Mouse (Mus musculus): ENCODE measurements around the gene Flad1. TPM values are rescaled to one million over a fixed set of nuclear protein-coding genes. Genes with fewer than 3 reads are reported as not detected.

Flad1 gene
- polyA plus RNA-seq, 1 experiment = not detected

DNA sequence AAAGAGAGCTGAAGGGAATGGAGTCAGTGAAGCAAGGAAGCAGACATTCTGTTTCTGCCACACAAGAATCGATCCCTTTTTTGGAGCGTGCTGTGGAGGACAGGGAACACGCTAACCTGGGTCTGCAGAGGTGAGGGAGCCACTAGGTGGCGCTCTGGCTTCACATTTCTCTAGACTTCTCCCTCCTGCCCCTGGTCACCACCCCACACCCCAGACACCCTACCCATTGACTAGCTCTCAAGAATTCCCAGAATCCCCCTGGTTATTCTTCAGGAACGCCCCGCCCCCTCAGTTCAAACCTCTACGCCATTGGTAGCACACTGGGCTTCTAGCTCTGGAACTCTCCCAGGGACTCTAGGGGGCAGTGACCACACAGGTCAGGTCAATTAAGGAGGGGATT is 37.9 kb upstream of the Flad1 start:
- 27% methylated on average over 7 of the region's 7 CpGs for WGBS
- Histone ChIP-seq H3K27ac (ENCODE audit: insufficient read depth, low read depth, low read length) (no peak overlapping the region), H3K4me3 (ENCODE audit: insufficient read depth, low read depth, low read length) (no peak overlapping the region), H3K4me1 (ENCODE audit: control insufficient read depth, insufficient read depth, low read length) (peaks cover 8% of the 10 kb centered on the region)
- TF ChIP-seq CTCF (IDR thresholded peaks at IDR 0.05; ENCODE audit: insufficient read depth, low read depth, low read length) (peak; percentile 67; the same call in 1 of the 2 replicates), POLR2A (IDR thresholded peaks at IDR 0.05; ENCODE audit: insufficient read depth, low read depth, low read length) (no peak)

DNA sequence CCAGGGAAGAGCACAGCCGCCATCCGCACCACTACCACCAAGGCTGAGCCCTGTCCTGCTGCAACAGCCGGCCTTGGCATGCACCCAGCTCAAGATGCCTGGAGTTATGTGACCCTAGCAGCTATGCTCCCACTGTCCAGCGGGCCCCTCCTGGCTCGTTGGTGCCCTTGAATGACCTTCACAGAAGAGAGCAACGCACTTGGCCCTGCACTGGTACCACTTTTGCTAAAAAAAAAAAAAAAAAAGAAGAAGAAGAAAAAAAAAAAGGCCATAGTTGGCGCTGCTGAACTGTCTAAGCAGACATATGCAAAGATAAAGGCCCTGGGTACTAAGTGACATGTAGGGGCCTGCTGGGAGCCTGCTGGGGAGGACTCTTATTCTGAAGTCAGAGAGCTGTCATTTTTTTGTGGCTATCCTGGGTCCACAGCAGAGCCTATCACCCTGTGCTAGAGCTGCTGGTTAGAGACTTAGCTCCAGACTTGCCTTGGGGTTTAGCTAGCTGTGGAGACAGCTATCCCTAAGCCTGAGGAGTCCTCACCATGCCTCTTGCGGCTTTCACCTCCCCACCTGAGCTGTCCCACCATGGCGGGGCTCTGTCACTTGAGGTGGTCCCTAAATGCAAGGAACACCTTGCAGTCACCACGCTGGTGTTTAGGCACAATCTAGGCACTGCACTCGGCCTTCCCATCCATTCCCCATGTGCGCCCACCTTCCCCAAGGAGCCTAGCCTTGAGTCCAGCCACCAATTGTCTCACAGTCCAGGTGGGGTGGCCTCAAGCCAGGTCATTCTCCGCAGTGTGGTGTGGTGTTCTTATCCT is 37.3 kb upstream of the Flad1 start:
- H3K4me1 ChIP-seq (ENCODE audit: control insufficient read depth, insufficient read depth, low read length) = peaks cover 8% of the 10 kb centered on the region
- H3K4me3 ChIP-seq (ENCODE audit: insufficient read depth, low read depth, low read length) = no peak overlapping the region
- H3K27ac ChIP-seq (ENCODE audit: insufficient read depth, low read depth, low read length) = no peak overlapping the region
- 67% methylated on average over 13 of the region's 13 CpGs for WGBS
- no peak for TF ChIP-seq POLR2A (IDR thresholded peaks at IDR 0.05; ENCODE audit: insufficient read depth, low read depth, low read length)
- TF ChIP-seq CTCF (IDR thresholded peaks at IDR 0.05; ENCODE audit: insufficient read depth, low read depth, low read length) = no peak

DNA sequence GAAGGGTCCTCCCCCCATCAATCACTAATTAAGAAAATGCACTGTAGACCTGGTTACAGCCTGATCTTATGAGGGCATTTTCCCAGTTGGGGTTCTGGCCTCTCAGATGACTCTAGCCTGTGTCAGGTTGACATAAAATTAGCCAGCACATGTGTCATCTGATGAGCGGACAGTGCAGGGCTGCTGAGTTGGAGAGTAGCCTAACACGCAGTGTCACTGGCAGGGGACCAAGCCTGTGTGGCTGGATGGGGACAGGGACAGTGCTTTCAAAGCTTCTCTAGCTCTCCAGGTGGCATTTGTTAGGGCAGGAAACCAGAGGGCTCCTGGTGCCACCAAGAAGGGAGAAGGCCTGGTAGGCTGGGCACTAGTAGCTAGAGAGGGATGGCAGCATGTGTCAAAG is 29.0 kb upstream of the Flad1 start:
- peaks cover 17% of the 10 kb centered on the region for H3K4me1 ChIP-seq (ENCODE audit: control insufficient read depth, insufficient read depth, low read length)
- no peak overlapping the region for H3K27ac ChIP-seq (ENCODE audit: insufficient read depth, low read depth, low read length)
- 91% methylated on average over 2 of the region's 2 CpGs for WGBS
- no peak for TF ChIP-seq CTCF (IDR thresholded peaks at IDR 0.05; ENCODE audit: insufficient read depth, low read depth, low read length)
- no peak for TF ChIP-seq POLR2A (IDR thresholded peaks at IDR 0.05; ENCODE audit: insufficient read depth, low read depth, low read length)
- H3K4me3 ChIP-seq (ENCODE audit: insufficient read depth, low read depth, low read length) = no peak overlapping the region

DNA sequence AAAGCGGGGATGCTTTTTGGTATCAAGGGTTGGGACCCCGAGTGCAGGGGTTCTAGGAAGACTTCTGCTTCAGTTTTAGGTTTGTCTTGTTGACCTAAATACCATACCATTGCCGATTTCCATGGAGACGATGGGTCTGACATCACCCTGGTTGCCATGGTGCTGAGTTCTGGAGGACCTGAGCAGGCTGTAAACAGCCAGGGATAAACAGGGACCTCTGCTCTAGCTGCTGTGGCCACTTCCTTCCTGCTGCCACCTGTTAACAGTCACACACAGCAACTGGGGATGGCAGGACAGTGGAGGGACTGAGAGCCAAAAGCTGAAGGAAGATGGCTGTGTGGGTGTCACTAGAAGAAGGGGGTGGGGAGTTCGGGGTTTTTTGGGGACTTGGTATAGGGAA is 25.6 kb upstream of the Flad1 start:
- peak overlapping the region; percentile 59 for H3K27ac ChIP-seq (ENCODE audit: insufficient read depth, low read depth, low read length)

DNA sequence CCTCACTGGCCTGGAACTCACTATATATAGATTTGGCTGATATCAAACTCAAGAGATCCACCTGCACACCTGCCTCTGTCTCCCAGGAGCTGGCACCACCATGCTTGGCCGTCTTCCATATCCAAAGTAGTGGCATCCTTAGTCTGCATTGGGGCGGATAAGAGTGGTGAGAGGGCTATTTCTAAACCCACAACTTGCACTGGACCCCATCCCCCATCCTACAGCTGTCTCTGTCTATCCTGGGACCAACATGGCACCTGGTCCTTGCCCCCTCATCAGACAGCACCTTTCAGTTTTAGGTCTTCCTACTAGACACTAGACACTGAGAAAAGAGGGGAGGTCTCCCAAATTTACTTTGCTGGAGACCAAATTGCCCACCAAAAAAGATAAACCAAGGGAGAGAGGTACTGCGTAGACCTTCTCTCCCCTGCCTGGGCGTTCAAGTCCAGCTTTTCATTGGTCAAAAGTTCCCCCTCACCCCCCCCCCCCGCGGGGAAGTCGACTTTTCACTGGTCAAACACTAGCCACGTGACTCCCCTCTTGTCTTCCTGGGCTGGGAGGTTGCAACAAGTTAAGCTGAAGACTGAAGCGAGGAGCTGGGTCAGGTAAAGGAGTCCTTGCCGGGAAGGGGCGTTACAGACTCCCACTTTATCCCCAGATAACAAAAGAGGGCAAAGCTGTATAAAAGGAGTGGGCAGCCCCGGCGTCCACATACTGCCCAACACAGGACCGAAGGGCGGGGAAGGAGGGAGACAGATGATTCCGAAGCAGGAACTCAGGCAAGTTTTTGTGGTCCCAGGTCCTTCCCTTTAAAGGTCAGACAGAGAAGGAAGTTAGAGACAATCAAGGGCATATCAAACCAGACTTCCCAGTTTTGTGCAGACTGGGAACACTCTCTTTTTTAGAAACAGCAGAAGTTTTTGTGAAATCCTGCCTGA is 24.8 kb upstream of the Flad1 start, which contains the start of gene Pbxip1:
TSS of gene Pbxip1 (plus strand) at position 531 of the 938 bp plus-strand sequence.
- H3K27ac ChIP-seq (ENCODE audit: insufficient read depth, low read depth, low read length) = peak within 1 kb of the TSS; percentile 59
- WGBS = 11% methylated on average over 16 of the region's 16 CpGs
- peak within 1 kb of the TSS; percentile 43 for H3K4me3 ChIP-seq (ENCODE audit: insufficient read depth, low read depth, low read length)
- H3K4me1 ChIP-seq (ENCODE audit: control insufficient read depth, insufficient read depth, low read length) = peaks cover 27% of the 10 kb centered on the region
- no peak for TF ChIP-seq POLR2A (IDR thresholded peaks at IDR 0.05; ENCODE audit: insufficient read depth, low read depth, low read length)
- no peak for TF ChIP-seq CTCF (IDR thresholded peaks at IDR 0.05; ENCODE audit: insufficient read depth, low read depth, low read length)

More for the DNA sequence above, 25.6 kb upstream of the Flad1 start:
- H3K4me1 ChIP-seq (ENCODE audit: control insufficient read depth, insufficient read depth, low read length) = peaks cover 24% of the 10 kb centered on the region
- H3K4me3 ChIP-seq (ENCODE audit: insufficient read depth, low read depth, low read length) = peak overlapping the region; percentile 13; the same call in 1 of the 2 replicates
- TF ChIP-seq CTCF (IDR thresholded peaks at IDR 0.05; ENCODE audit: insufficient read depth, low read depth, low read length) = no peak
- no peak for TF ChIP-seq POLR2A (IDR thresholded peaks at IDR 0.05; ENCODE audit: insufficient read depth, low read depth, low read length)
- WGBS = 13% methylated on average over 5 of the region's 5 CpGs

DNA sequence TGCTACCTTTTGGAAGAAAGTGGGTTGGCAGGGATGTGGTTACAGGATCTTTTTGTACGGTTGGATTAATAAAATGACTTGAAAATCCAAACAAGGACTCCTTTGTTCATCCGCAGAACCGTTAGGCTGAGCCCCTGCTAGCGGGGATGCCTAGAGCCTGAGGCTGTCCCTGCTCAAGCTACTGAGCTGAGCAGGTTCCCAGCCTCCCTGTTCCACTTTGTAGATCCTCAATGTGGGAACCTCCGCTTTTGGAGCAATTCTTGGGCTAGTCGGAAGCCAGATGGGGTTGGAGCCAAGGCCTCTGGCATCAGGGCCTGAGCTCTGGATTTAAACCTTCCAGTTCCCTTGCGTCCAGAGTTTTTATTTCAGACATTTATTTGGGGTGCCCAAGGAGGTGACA is 23.4 kb upstream of the Flad1 start:
- TF ChIP-seq POLR2A (IDR thresholded peaks at IDR 0.05; ENCODE audit: insufficient read depth, low read depth, low read length) (no peak), CTCF (IDR thresholded peaks at IDR 0.05; ENCODE audit: insufficient read depth, low read depth, low read length) (no peak)
- 43% methylated on average over 7 of the region's 7 CpGs for WGBS
- no peak overlapping the region for H3K4me3 ChIP-seq (ENCODE audit: insufficient read depth, low read depth, low read length)
- peaks cover 29% of the 10 kb centered on the region for H3K4me1 ChIP-seq (ENCODE audit: control insufficient read depth, insufficient read depth, low read length)
- H3K27ac ChIP-seq (ENCODE audit: insufficient read depth, low read depth, low read length) = no peak overlapping the region

DNA sequence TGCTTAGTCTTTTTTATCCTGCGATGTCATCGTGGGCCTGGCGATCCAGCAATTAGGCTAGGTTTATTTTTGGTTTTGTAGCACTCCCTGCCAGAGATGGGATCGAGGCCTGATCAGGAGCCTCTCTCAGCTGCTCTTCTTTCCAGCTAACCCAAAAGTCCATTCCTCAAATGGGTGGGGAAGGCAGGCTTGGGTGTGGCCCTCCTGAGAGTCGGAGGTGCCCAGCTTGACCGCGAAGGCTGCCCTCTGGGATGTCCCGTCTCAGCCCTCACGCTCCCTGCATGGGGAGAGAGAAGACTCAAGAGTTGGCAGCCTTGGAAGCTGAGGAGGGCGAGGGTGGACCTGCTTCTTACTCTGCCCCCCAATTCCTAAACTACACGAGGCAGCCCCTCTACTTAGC is 22.9 kb upstream of the Flad1 start:
- Histone ChIP-seq H3K27ac (ENCODE audit: insufficient read depth, low read depth, low read length) (no peak overlapping the region), H3K4me1 (ENCODE audit: control insufficient read depth, insufficient read depth, low read length) (peaks cover 29% of the 10 kb centered on the region), H3K4me3 (ENCODE audit: insufficient read depth, low read depth, low read length) (no peak overlapping the region)
- 53% methylated on average over 11 of the region's 11 CpGs for WGBS
- TF ChIP-seq POLR2A (IDR thresholded peaks at IDR 0.05; ENCODE audit: insufficient read depth, low read depth, low read length) = no peak
- TF ChIP-seq CTCF (IDR thresholded peaks at IDR 0.05; ENCODE audit: insufficient read depth, low read depth, low read length) = no peak

DNA sequence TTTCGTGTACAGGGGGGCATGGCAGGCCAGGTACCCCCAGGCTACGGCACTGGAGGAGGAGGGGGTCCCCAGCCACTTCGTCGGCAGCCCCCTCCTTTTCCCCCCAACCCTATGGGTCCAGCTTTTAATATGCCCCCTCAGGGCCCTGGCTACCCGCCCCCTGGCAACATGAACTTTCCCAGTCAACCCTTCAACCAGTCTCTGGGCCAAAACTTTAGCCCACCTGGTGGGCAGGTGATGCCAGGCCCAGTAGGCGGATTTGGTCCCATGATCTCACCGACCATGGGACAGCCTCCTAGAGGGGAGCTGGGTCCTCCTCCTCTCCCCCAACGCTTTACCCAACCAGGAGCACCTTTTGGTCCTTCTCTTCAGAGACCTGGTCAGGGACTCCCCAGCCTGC is 20.9 kb upstream of the Flad1 start:
- 89% methylated on average over 8 of the region's 8 CpGs for WGBS

More for the DNA sequence above, 20.9 kb upstream of the Flad1 start:
- Histone ChIP-seq H3K27ac (ENCODE audit: insufficient read depth, low read depth, low read length) (no peak overlapping the region), H3K4me1 (ENCODE audit: control insufficient read depth, insufficient read depth, low read length) (peaks cover 23% of the 10 kb centered on the region), H3K4me3 (ENCODE audit: insufficient read depth, low read depth, low read length) (no peak overlapping the region)
- TF ChIP-seq POLR2A (IDR thresholded peaks at IDR 0.05; ENCODE audit: insufficient read depth, low read depth, low read length) (no peak), CTCF (IDR thresholded peaks at IDR 0.05; ENCODE audit: insufficient read depth, low read depth, low read length) (no peak)
